Mouse (Mus musculus): ENCODE results near the gene Dpp6. TPM values are rescaled to one million over a fixed set of nuclear protein-coding genes. Genes with fewer than 3 reads are reported as not detected.

Gene Dpp6
- polyA plus RNA-seq, 1 experiment from 2014 or later = 5.5 TPM

DNA sequence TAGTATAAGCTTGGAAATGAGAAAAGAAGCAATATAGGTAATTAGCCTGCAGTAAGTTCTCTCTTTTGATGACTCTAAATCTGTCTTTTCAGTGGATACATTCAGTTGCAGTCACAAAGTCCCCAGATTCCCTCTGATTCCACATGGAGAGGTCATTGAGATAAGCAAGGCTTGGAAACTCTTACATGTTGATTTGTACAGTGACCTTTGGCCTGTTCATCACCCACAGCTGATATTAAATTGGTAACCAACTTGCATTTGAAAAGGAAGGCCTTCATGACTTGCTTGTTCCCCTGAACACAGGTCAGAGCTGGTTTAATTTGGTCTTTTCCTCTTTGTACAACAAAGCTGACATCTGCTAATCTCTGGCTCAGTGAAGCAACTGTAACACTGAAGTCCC lies 434.4 kb downstream of the Dpp6 start:
- Histone ChIP-seq H3K4me1 (ENCODE audit: control insufficient read depth, insufficient read depth, low read length) (no peaks in the 10 kb centered on the region), H3K27ac (replicated peaks; ENCODE audit: low read depth, low read length) (no peak overlapping the region), H3K9ac (ENCODE audit: low read depth, low read length) (no peak overlapping the region), H3K36me3 (ENCODE audit: control insufficient read depth, insufficient read depth, low read length) (no peaks in the 10 kb centered on the region), H3K4me2 (ENCODE audit: low read depth, low read length) (no peak overlapping the region), H3K27me3 (replicated peaks; ENCODE audit: control insufficient read depth, insufficient read depth, low read length) (no peaks in the 10 kb centered on the region), H3K9me3 (ENCODE audit: control insufficient read depth, low read length) (no peaks in the 10 kb centered on the region), H3K4me3 (ENCODE audit: low read depth, low read length) (no peak overlapping the region)
- no peak for DNase-seq (ENCODE audit: low spot score)
- ATAC-seq (ENCODE audit: low read depth) = no peak

DNA sequence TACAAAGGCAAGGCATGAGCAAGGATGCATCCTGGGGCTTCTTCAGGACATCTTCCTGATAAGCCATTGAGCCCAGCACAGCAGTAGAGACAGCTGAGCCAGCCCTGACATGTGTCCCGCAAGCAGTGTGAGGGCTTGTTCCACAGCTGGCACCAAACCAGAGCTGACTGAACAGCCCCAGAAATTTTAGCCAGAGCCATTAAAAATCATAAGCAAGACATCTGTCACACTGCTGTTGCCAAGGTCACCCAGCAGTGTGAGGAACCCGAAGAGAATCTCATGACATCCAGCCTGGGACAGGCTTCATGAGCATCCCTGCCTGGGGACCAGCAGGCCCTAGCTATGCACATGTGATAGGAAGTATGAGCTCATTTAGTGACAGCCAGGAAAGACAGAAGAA lies 438.2 kb downstream of the Dpp6 start:
- DNase-seq (ENCODE audit: low spot score) (peak; percentile 2), ATAC-seq (ENCODE audit: low read depth) (no peak)
- WGBS = 80% methylated on average over 2 of the region's 2 CpGs
- Histone ChIP-seq H3K27ac (replicated peaks; ENCODE audit: low read depth, low read length) (no peak overlapping the region), H3K36me3 (ENCODE audit: control insufficient read depth, insufficient read depth, low read length) (no peaks in the 10 kb centered on the region), H3K4me2 (ENCODE audit: low read depth, low read length) (no peak overlapping the region), H3K9me3 (ENCODE audit: control insufficient read depth, low read length) (no peaks in the 10 kb centered on the region), H3K4me1 (ENCODE audit: control insufficient read depth, insufficient read depth, low read length) (no peaks in the 10 kb centered on the region), H3K9ac (ENCODE audit: low read depth, low read length) (no peak overlapping the region), H3K27me3 (replicated peaks; ENCODE audit: control insufficient read depth, insufficient read depth, low read length) (no peaks in the 10 kb centered on the region), H3K4me3 (ENCODE audit: low read depth, low read length) (no peak overlapping the region)

DNA sequence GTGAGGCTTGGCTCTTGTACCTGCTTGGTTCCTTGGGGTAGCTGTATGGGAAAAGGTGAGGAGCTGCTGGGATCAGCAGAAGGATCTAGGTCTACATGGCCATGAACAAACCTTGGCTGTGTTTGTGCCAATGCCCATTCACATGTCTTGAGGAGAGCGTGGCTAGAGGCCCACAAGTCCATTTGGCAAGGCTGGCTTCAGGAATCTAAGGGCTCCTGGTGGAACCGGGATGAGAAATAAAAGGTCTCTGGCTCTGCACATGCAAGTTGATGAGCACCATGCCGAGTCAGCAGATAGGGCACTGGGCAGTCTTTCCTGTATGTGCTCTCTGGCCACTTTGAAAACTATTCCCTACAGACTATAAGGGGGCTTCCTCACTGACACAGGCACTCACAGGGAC lies 441.6 kb downstream of the Dpp6 start:
- H3K4me2 ChIP-seq (ENCODE audit: low read depth, low read length) = no peak overlapping the region
- H3K27ac ChIP-seq (replicated peaks; ENCODE audit: low read depth, low read length) = no peak overlapping the region
- H3K9ac ChIP-seq (ENCODE audit: low read depth, low read length) = no peak overlapping the region
- DNase-seq (ENCODE audit: low spot score) (no peak), ATAC-seq (ENCODE audit: low read depth) (no peak)
- WGBS = 70% methylated on average over 3 of the region's 3 CpGs
- no peaks in the 10 kb centered on the region for H3K27me3 ChIP-seq (replicated peaks; ENCODE audit: control insufficient read depth, insufficient read depth, low read length)
- H3K4me3 ChIP-seq (ENCODE audit: low read depth, low read length) = no peak overlapping the region
- no peaks in the 10 kb centered on the region for H3K36me3 ChIP-seq (ENCODE audit: control insufficient read depth, insufficient read depth, low read length)
- no peaks in the 10 kb centered on the region for H3K4me1 ChIP-seq (ENCODE audit: control insufficient read depth, insufficient read depth, low read length)
- H3K9me3 ChIP-seq (ENCODE audit: control insufficient read depth, low read length) = no peaks in the 10 kb centered on the region

DNA sequence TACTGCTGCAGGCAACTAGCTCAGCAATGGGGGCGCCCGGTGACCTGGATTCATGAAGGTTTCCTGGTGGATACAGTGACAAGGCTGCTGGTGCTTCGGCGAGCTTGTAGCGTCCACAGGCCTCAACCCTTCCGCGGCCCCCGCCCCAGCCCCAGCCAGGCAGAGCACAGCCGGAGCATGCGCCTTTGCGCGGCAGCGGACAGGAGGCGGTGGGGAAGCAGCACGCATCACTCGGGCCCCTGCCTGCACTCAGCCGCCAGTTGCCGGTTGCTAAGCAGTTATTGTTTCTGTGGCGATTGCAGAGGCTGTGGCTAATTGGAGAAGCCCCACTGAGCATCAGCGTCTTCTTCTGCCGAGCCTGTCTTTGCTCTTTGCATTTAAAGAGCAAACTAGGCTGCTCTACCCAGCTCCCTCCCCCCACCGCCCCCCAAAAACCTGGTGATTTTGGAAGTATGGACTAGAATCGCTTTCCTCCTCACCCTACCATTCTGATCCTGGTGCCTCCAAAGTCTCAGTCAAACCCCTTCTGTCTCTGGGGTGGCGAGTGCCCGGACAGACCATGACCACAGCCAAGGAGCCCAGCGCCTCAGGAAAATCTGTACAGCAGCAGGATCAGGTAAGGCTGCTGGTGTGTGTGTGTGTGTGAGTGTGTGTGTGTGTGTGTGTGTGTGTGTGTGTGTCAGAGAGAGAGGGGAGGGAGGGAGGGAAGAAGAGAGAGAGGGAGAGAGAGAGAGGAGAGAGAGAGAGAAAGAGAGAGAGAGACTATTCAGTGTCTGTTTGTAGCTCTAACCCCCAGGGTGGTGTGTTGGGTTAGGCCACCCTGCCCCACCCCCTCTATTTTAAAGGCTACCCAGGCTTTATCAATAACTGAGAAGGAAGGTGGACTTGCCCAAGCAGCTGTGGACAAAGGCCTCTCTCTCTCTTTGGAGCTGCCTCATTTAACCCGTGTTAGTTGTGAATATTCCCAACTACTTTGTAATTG lies 445.0 kb downstream of the Dpp6 start:
- Histone ChIP-seq H3K36me3 (ENCODE audit: control insufficient read depth, insufficient read depth, low read length) (no peaks in the 10 kb centered on the region), H3K9me3 (ENCODE audit: control insufficient read depth, low read length) (no peaks in the 10 kb centered on the region), H3K27me3 (replicated peaks; ENCODE audit: control insufficient read depth, insufficient read depth, low read length) (no peaks in the 10 kb centered on the region), H3K4me2 (ENCODE audit: low read depth, low read length) (peak overlapping the region; percentile 45), H3K27ac (replicated peaks; ENCODE audit: low read depth, low read length) (no peak overlapping the region), H3K9ac (ENCODE audit: low read depth, low read length) (peak overlapping the region; percentile 47), H3K4me1 (ENCODE audit: control insufficient read depth, insufficient read depth, low read length) (no peaks in the 10 kb centered on the region), H3K4me3 (ENCODE audit: low read depth, low read length) (peak overlapping the region; percentile 23)
- DNase-seq (ENCODE audit: low spot score) (peak; percentile 71), ATAC-seq (ENCODE audit: low read depth) (peak; percentile 96)
- 8% methylated on average over 21 of the region's 27 CpGs for WGBS

DNA sequence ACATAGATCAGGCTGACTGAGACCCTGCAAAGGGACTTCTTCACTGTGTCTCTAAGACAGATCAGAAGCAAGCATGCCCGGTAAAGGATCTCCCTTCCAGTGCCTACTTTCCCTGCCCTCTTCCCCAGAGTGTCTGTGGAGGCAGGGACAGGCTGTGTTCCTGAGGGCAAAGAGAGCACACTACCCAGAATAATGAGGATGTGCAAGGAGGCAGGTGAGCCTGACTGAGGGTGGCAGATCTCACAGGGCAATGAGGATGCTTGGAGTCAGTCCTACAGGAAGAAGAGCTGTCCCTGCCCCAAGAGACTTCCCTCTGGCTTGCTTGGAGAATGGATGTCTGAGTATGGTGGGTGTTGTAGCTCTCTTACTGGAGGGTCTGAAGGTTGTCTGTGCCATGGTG lies 445.7 kb downstream of the Dpp6 start:
- H3K27ac ChIP-seq (replicated peaks; ENCODE audit: low read depth, low read length) = no peak overlapping the region
- H3K4me2 ChIP-seq (ENCODE audit: low read depth, low read length) = peak overlapping the region; percentile 45; the same call in 1 of the 2 replicates
- H3K4me1 ChIP-seq (ENCODE audit: control insufficient read depth, insufficient read depth, low read length) = no peaks in the 10 kb centered on the region
- no peak overlapping the region for H3K4me3 ChIP-seq (ENCODE audit: low read depth, low read length)
- H3K9ac ChIP-seq (ENCODE audit: low read depth, low read length) = no peak overlapping the region
- ATAC-seq (ENCODE audit: low read depth) (no peak), DNase-seq (ENCODE audit: low spot score) (no peak)
- no peaks in the 10 kb centered on the region for H3K9me3 ChIP-seq (ENCODE audit: control insufficient read depth, low read length)
- H3K27me3 ChIP-seq (replicated peaks; ENCODE audit: control insufficient read depth, insufficient read depth, low read length) = no peaks in the 10 kb centered on the region
- WGBS = 63% methylated on average over 1 of the region's 1 CpGs
- H3K36me3 ChIP-seq (ENCODE audit: control insufficient read depth, insufficient read depth, low read length) = no peaks in the 10 kb centered on the region

DNA sequence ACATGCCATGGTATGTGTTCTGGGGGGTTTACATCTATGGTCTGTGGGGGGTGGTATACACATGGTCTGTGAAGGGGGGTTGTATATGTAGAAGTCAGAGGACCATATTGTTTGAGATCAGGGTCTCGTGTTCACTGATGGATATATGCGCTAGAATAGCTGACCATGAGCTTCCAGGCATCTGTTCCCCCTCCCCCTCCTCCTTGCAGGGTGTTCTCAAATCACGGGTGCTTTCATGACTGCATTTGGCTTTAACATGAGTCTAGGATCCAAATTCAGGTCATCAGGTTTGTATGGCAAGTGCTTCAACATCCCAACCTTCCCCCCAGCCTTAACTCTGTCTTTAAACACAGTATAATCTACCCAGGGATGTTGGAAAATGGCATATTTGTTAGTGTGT lies 448.3 kb downstream of the Dpp6 start:
- H3K4me3 ChIP-seq (ENCODE audit: low read depth, low read length) = no peak overlapping the region
- no peaks in the 10 kb centered on the region for H3K4me1 ChIP-seq (ENCODE audit: control insufficient read depth, insufficient read depth, low read length)
- 77% methylated on average over 3 of the region's 3 CpGs for WGBS
- H3K27ac ChIP-seq (replicated peaks; ENCODE audit: low read depth, low read length) = no peak overlapping the region
- H3K4me2 ChIP-seq (ENCODE audit: low read depth, low read length) = no peak overlapping the region
- ATAC-seq (ENCODE audit: low read depth) (no peak), DNase-seq (ENCODE audit: low spot score) (no peak)
- no peak overlapping the region for H3K9ac ChIP-seq (ENCODE audit: low read depth, low read length)
- no peaks in the 10 kb centered on the region for H3K9me3 ChIP-seq (ENCODE audit: control insufficient read depth, low read length)
- H3K36me3 ChIP-seq (ENCODE audit: control insufficient read depth, insufficient read depth, low read length) = no peaks in the 10 kb centered on the region
- no peaks in the 10 kb centered on the region for H3K27me3 ChIP-seq (replicated peaks; ENCODE audit: control insufficient read depth, insufficient read depth, low read length)

DNA sequence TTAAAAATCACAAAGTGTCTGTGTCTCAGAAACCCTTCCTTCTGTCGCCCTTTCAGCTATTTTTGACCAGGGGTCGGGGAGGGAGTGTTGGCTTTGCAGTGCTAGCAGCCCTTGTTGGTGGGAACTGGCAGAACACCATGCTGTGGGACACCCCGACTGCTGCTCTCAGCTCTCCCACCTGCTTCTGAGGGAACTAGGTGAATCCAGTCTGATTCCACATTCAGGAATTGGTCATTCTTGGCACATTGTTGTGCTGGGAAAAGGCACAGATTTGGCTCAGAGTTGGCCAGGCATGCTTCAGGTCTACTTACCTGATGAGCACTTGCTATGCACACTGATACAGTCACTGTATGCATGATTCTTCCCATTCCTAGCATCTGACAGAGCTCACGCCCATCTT lies 454.3 kb downstream of the Dpp6 start:
- H3K36me3 ChIP-seq (ENCODE audit: control insufficient read depth, insufficient read depth, low read length) = no peaks in the 10 kb centered on the region
- H3K4me3 ChIP-seq (ENCODE audit: low read depth, low read length) = no peak overlapping the region
- no peaks in the 10 kb centered on the region for H3K9me3 ChIP-seq (ENCODE audit: control insufficient read depth, low read length)
- H3K27ac ChIP-seq (replicated peaks; ENCODE audit: low read depth, low read length) = no peak overlapping the region
- H3K27me3 ChIP-seq (replicated peaks; ENCODE audit: control insufficient read depth, insufficient read depth, low read length) = no peaks in the 10 kb centered on the region
- H3K4me1 ChIP-seq (ENCODE audit: control insufficient read depth, insufficient read depth, low read length) = no peaks in the 10 kb centered on the region
- H3K4me2 ChIP-seq (ENCODE audit: low read depth, low read length) = no peak overlapping the region
- no peak for DNase-seq (ENCODE audit: low spot score)
- H3K9ac ChIP-seq (ENCODE audit: low read depth, low read length) = no peak overlapping the region
- no peak for ATAC-seq (ENCODE audit: low read depth)
- 72% methylated on average over 4 of the region's 4 CpGs for WGBS

DNA sequence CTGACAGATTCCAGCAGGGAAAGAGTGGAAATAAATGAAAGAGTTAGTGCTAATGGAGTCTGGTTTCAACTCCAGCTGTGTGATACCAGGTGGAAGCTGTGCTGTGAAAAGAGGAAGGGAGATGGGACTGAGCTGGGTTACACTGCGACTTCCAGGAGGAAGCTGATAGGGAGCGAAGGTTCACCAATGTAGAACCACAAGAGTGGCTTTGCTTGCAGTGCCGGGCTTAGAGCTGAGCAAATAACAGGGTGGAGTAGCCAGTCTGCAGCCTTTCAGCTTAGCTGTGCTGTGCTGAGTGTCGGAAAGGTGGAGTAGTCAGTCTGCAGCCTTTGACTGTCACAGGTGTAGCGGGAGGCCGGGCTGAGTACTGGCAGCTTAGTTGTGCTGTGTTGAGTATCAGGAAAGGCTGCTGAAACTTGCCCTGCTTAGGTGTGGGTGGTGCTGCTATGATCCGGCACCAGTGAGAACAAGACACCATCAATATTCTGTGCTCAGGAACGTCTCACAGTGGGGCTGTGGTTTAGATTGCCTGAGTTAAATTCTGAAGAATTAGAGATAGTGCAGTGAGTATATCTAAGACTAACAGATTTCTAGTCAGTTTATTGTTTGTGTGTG lies 457.9 kb downstream of the Dpp6 start:
- WGBS = 66% methylated on average over 8 of the region's 8 CpGs
- Histone ChIP-seq H3K4me2 (ENCODE audit: low read depth, low read length) (no peak overlapping the region), H3K4me1 (ENCODE audit: control insufficient read depth, insufficient read depth, low read length) (no peaks in the 10 kb centered on the region), H3K27me3 (replicated peaks; ENCODE audit: control insufficient read depth, insufficient read depth, low read length) (no peaks in the 10 kb centered on the region), H3K36me3 (ENCODE audit: control insufficient read depth, insufficient read depth, low read length) (no peaks in the 10 kb centered on the region), H3K9ac (ENCODE audit: low read depth, low read length) (no peak overlapping the region), H3K4me3 (ENCODE audit: low read depth, low read length) (no peak overlapping the region), H3K9me3 (ENCODE audit: control insufficient read depth, low read length) (no peaks in the 10 kb centered on the region), H3K27ac (replicated peaks; ENCODE audit: low read depth, low read length) (no peak overlapping the region)
- ATAC-seq (ENCODE audit: low read depth) (no peak), DNase-seq (ENCODE audit: low spot score) (no peak)

All from embryonic facial prominence, embryonic 14.5 days (tissue).